Mouse (Mus musculus): ENCODE measurements at regions not wholly inside any gene's neighbourhood (a gene's known extent, or its start where the extent isn't known, plus 50 kb on each side); places are given as distances from the start of the nearest gene placed in this dataset.
"Not testable (repeated sequence)": the region's sequence is repeated elsewhere in the genome, so short reads cannot be mapped to it uniquely, and the experiment has no call there.

- DNase-seq (ENCODE audit: low read depth, low spot score) = no peak
Measured at GRCm38 (mm10) chr15:8767624-8768571, 57.3 kb upstream of the Slc1a3 start.

DNA sequence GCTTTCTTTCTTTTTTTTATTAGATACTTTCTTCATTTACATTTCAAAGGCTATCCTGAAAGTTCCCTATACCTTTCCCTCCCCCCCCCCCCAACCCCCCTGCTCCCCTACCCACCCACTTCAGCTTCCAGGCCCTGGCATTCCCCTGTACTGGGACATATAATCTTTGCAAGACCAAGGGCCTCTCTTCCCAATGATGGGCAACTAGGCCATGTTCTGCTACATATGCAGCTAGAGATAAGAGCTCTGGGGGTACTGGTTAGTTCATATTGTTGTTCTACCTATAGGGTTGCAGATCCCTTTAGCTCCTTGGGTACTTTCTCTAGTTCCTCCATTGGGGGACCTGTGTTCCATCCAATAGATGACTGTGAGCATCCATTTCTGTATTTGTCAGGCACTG lies 55.6 kb upstream of the Slc1a3 start:
- DNase-seq (ENCODE audit: low read depth, low spot score) = not testable (repeated sequence)

DNA sequence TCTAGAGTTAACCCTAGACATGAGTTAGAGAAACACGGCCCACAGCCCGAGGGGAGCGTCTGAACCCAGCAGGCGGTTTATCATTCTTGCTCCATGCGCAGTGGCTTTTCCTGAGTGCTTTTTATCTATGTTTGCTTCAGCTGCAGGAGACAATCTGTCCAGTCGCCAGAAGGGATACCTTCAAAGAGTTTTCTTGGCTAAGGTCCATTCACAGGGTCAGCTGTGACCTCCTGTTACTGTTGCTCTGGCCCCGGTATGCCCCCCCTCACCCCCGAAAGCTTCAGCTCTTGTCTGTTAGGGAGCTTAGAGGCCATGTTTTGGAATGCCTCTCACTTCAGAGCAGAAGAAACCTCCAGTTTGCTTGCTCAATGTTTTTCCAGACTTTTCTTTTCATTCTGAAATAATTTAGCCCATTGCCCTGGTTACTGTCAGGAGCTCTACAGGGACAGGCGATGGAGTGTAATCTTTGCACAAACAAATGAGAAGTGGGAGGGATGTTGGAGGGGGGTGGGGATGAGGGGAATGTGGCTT lies 51.2 kb upstream of the Slc1a3 start:
- DNase-seq (ENCODE audit: low read depth, low spot score) = no peak

DNA sequence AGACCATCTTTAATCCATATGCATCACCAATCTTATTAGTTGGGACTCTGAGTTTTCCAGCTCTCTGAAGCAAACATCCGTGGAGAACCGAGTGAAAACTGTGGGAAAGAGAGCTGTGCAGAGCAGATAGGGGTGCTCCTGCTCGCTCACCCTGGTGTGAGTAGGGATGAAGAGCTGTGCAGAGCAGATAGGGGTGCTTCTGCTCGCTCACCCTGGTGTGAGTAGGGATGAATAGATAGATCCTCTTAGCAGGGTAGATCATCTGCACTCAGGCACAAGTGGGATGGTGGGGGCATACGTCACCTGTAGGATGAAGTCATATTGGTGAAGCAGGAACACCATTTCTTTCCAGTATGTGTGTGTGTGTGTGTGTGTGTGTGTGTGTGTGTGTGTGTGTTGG lies 50.6 kb upstream of the Slc1a3 start:
- DNase-seq (ENCODE audit: low read depth, low spot score) = no peak
